Mouse (Mus musculus) kidney, adult 2 months (tissue): ENCODE data around the gene Sla2.

Experiments
- CTCF ChIP-seq: fragments of 200-500 bp; conservative IDR thresholded peaks from 2 replicates; pipeline ENCODE4 v1.5.1; 2011; ENCODE audit warnings: low read depth, mild to moderate bottlenecking, control low read depth, low read length, moderate library complexity, mixed read lengths; ENCODE audit not compliant: insufficient read depth, insufficient read length
- POLR2A ChIP-seq: fragments of 200-500 bp; IDR thresholded peaks from one replicate; pipeline ENCODE4 v1.6.1; 2011; ENCODE audit warnings: low read depth, low read length, control low read depth

DNA sequence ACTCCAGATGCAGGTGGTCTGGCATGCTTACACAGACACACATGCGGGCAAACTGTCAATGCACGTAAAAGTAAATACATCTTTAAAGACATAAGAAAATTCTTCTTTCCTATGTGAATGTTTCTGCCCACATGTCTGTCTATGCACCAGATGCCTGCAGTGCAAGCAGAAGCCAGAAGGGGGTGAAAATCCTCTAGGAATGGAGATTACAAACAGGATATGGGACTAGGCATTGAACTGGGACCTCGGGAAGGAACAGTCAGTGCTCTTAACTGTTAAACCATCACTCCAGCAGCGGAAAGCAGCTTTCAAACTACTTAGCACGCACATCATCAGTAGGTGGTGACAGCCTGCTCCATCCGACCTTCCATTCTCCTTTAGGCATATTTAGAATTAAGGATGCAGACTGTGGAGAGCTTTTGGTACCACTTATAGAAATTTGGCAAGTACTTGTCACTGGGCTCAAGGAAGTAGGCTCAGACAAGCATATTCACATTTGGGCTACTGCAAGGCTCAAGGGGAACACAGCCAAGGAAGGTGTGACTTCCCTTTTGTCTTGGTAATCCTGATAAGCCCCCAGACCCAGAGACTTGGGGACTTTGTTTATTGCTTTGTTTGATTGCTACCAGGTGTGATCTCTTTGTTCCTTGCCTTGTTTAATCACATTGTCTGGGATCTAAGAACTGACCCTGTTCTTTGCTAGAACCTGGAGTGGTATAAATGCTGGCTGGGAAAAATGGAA lies 18.2 kb upstream of the Sla2 start:
- TF ChIP-seq POLR2A = no peak
- TF ChIP-seq CTCF = peak; percentile 67
